Mouse (Mus musculus) MEL (cell line): ENCODE data around the gene Ssc4d. TPM values are rescaled to one million over a fixed set of nuclear protein-coding genes. Genes with fewer than 3 reads are reported as not detected.

Source experiments
- DNase-seq: peaks from one replicate; pipeline ENCODE4 v3.0.0; 2011; ENCODE audit warnings: low read depth, low spot score
- H3K27ac ChIP-seq: 2 replicates; pipeline ENCODE4 v1.5.1; 2012; ENCODE audit warnings: low read depth, mild to moderate bottlenecking, control low read depth, low read length, moderate library complexity; ENCODE audit not compliant: control insufficient read depth
- H3K27me3 ChIP-seq, 2 experiments: fragments of 150-350 bp in 1 of 2; sonication (generic) in 1 of 2; 2 replicates each; pipeline ENCODE4 v1.6.1; 2012; ENCODE audit warnings: low read length in 2 of 2, mild to moderate bottlenecking in 2 of 2, improper control_type of control experiment in 1 of 2, moderate library complexity in 1 of 2; ENCODE audit not compliant: insufficient read depth in 2 of 2, control insufficient read depth in 1 of 2
- H3K36me3 ChIP-seq, 2 experiments: 2 replicates each; pipeline ENCODE4 v1.6.1; 2012 to 2014; ENCODE audit warnings: low read length in 2 of 2, improper control_type of control experiment in 1 of 2, inconsistent platforms in 1 of 2, mild to moderate bottlenecking in 1 of 2; ENCODE audit not compliant: insufficient read depth in 2 of 2, control insufficient read depth in 1 of 2
- H3K4me1 ChIP-seq, 2 experiments: fragments of 150-350 bp in 1 of 2; sonication (generic) in 1 of 2; 2 replicates each; pipeline ENCODE4 v1.6.1; 2012; ENCODE audit warnings: low read length in 2 of 2, improper control_type of control experiment in 1 of 2, mild to moderate bottlenecking in 1 of 2; ENCODE audit not compliant: insufficient read depth in 2 of 2, control insufficient read depth in 1 of 2
- H3K4me3 ChIP-seq, 2 experiments: fragments of 150-350 bp in 1 of 2; sonication (generic) in 1 of 2; 2 replicates each; pipeline ENCODE4 v1.5.1; 2012; ENCODE audit warnings: low read depth in 2 of 2, low read length in 2 of 2, mild to moderate bottlenecking in 2 of 2, moderate library complexity in 2 of 2, control low read depth in 1 of 2, improper control_type of control experiment in 1 of 2; ENCODE audit not compliant: control insufficient read depth in 1 of 2, insufficient read depth in 1 of 2
- H3K79me2 ChIP-seq: 2 replicates; pipeline ENCODE4 v1.6.1; 2012; ENCODE audit warnings: mild to moderate bottlenecking, low read length, moderate library complexity; ENCODE audit not compliant: control insufficient read depth, poor library complexity, insufficient read depth
- H3K9ac ChIP-seq: 2 replicates; pipeline ENCODE4 v1.6.1; 2012; ENCODE audit warnings: low read depth, mild to moderate bottlenecking, control low read depth, low read length, moderate library complexity; ENCODE audit not compliant: control insufficient read depth, poor library complexity, severe bottlenecking
- H3K9me3 ChIP-seq: fragments of 150-350 bp; sonication (generic); replicated peaks from 2 replicates; pipeline ENCODE4 v1.6.1; 2012; ENCODE audit warnings: mild to moderate bottlenecking, low read length, improper control_type of control experiment, moderate library complexity; ENCODE audit not compliant: insufficient read depth
- ELF1 ChIP-seq: IDR thresholded peaks from 2 replicates; pipeline ENCODE4 v1.6.1; 2014; ENCODE audit warnings: low read depth, mild to moderate bottlenecking, inconsistent platforms, low read length, improper control_type of control experiment, moderate library complexity
- GATA1 ChIP-seq: IDR thresholded peaks from 2 replicates; pipeline ENCODE4 v1.6.1; 2011; ENCODE audit warnings: low read depth, low read length, improper control_type of control experiment
- KAT2A ChIP-seq: conservative IDR thresholded peaks from 2 replicates; pipeline ENCODE4 v1.6.1; 2012; ENCODE audit warnings: low read depth, low read length, improper control_type of control experiment, inconsistent platforms
- MAZ ChIP-seq: IDR thresholded peaks from 2 replicates; pipeline ENCODE4 v1.6.1; 2012; ENCODE audit warnings: low read depth, mild to moderate bottlenecking, inconsistent platforms, low read length, improper control_type of control experiment
- MEF2A ChIP-seq: IDR thresholded peaks from 2 replicates; pipeline ENCODE4 v1.6.1; 2014; ENCODE audit warnings: low read depth, mild to moderate bottlenecking, inconsistent platforms, low read length, improper control_type of control experiment; ENCODE audit not compliant: poor library complexity, insufficient replicate concordance, severe bottlenecking; ENCODE audit errors: extremely low read depth
- NELFE ChIP-seq: IDR thresholded peaks from 2 replicates; pipeline ENCODE4 v1.6.1; 2011; ENCODE audit warnings: low read depth, low read length, improper control_type of control experiment
- NRF1 ChIP-seq: IDR thresholded peaks from 2 replicates; pipeline ENCODE4 v1.6.1; 2014; ENCODE audit warnings: low read depth, mild to moderate bottlenecking, inconsistent platforms, low read length, improper control_type of control experiment, moderate library complexity; ENCODE audit not compliant: poor library complexity, insufficient read depth, severe bottlenecking
- RCOR1 ChIP-seq: IDR thresholded peaks from 2 replicates; pipeline ENCODE4 v1.6.1; 2012; ENCODE audit warnings: low read depth, mild to moderate bottlenecking, inconsistent platforms, low read length, improper control_type of control experiment
- SIN3A ChIP-seq: IDR thresholded peaks from 2 replicates; pipeline ENCODE4 v1.6.1; 2012; ENCODE audit warnings: low read length, improper control_type of control experiment, inconsistent platforms
- TAL1 ChIP-seq: IDR thresholded peaks from 2 replicates; pipeline ENCODE4 v1.6.1; 2012; ENCODE audit warnings: mild to moderate bottlenecking, inconsistent platforms, low read length, moderate library complexity, mixed read lengths
- UBTF ChIP-seq: IDR thresholded peaks from 2 replicates; pipeline ENCODE4 v1.6.1; 2012; ENCODE audit warnings: low read depth, mild to moderate bottlenecking, inconsistent platforms, low read length, improper control_type of control experiment, moderate library complexity, borderline replicate concordance; ENCODE audit not compliant: insufficient read depth
- USF2 ChIP-seq, 2 experiments: IDR thresholded peaks; 2 replicates each; pipeline ENCODE4 v1.6.1; 2011 to 2012; ENCODE audit warnings: improper control_type of control experiment in 2 of 2, low read length in 2 of 2, borderline replicate concordance in 1 of 2, inconsistent platforms in 1 of 2, low read depth in 1 of 2, mild to moderate bottlenecking in 1 of 2; ENCODE audit not compliant: insufficient read depth in 1 of 2
- ZMIZ1 ChIP-seq: IDR thresholded peaks from 2 replicates; pipeline ENCODE4 v1.6.1; 2012; ENCODE audit warnings: low read depth, mild to moderate bottlenecking, inconsistent platforms, low read length, improper control_type of control experiment, moderate library complexity
- polyA plus RNA-seq, 2 experiments: library from polyadenylated mRNA; stranded (reverse) in 1 of 2; unstranded in 1 of 2; fragments of >175 nt in 1 of 2; fragments of >200 nt in 1 of 2; gene quantifications; 2 replicates each; pipeline versions ENCODE4 v1.2.1 to v1.2.4; 2012; ENCODE audit warnings: low replicate concordance in 2 of 2, low read depth in 1 of 2; ENCODE audit not compliant: insufficient read length in 2 of 2, insufficient read depth in 1 of 2, missing spikeins in 1 of 2
- total RNA-seq: library from RNA; depleted of rRNA; stranded (reverse); fragments of 300-350 nt; gene quantifications from 2 replicates; pipeline ENCODE4 v1.2.3, GENCODE M21; 2012

The Ssc4d gene
- total and polyA plus RNA-seq, 3 experiments = 1.1 to 2.1 TPM; not detected in 1

- TF ChIP-seq ELF1 (no peak), MEF2A (no peak), TAL1 (no peak), NRF1 (no peak), ZMIZ1 (no peak), USF2 (IDR thresholded peaks at IDR 0.05; ENCODE audit: borderline replicate concordance in 1 of 2, insufficient read depth in 1 of 2, low read depth in 1 of 2, low read length in 2 of 2) (no peak), RCOR1 (no peak), UBTF (no peak), KAT2A (no peak), GATA1 (no peak)
- TF ChIP-seq, all 39 proteins: peak for 0
- peaks cover 0 to 3% of the 10 kb centered on the region in 2 experiments; a peak in 1 of 4 replicates for H3K36me3 ChIP-seq
- H3K9me3 ChIP-seq = no peaks in the 10 kb centered on the region
- no peak overlapping the region for H3K4me3 ChIP-seq
- no peaks in the 10 kb centered on the region for H3K79me2 ChIP-seq
- peak; percentile 32 for DNase-seq
- H3K27ac ChIP-seq = no peak overlapping the region
- H3K9ac ChIP-seq = no peak overlapping the region
- H3K4me1 ChIP-seq = peaks cover 0 to 3% of the 10 kb centered on the region in 2 experiments; a peak in 1 of 4 replicates
- H3K27me3 ChIP-seq = no peaks in the 10 kb centered on the region
Measured at GRCm38 (mm10) chr5:136016014-136016876, 41.9 kb upstream of the Ssc4d start.

DNA sequence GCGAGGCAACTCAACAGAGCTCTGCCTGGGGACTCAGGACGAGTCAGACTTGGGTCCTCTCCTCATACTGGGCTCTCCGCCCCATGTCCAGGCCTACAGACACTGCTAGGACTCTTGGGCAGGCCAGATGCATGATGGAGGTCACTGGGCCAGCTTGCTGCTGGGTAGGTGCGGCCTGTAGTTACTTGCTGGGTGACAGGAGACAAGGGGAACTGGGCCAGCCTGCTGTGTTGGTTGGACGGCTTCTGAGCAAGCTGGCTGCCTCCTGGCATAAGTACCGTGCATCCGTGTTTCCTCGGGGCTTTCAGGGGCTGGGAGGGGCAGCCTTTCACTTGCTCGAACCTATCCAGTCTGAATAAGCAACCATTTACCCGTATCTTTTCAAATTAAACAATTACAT lies 41.3 kb upstream of the Ssc4d start:
- TF ChIP-seq RCOR1 = no peak
- no peak for TF ChIP-seq SIN3A
- no peak for TF ChIP-seq NELFE
- TF ChIP-seq MAZ = no peak
- Histone ChIP-seq H3K9ac (no peak overlapping the region), H3K79me2 (no peaks in the 10 kb centered on the region), H3K9me3 (no peaks in the 10 kb centered on the region), H3K27ac (no peak overlapping the region), H3K36me3 (peaks cover 0 to 3% of the 10 kb centered on the region in 2 experiments; a peak in 1 of 4 replicates), H3K4me1 (peaks cover 0 to 3% of the 10 kb centered on the region in 2 experiments; a peak in 1 of 4 replicates), H3K27me3 (no peaks in the 10 kb centered on the region), H3K4me3 (no peak overlapping the region)
- DNase-seq = no peak
